Mouse (Mus musculus): ENCODE measurements at regions not wholly inside any gene's neighbourhood (a gene's known extent, or its start where the extent isn't known, plus 50 kb on each side); places are given as distances from the start of the nearest gene placed in this dataset.

- in situ Hi-C loops (cut with MboI; ENCODE audit: low sequenced_read_pairs) = no loop called here
Measured at GRCm38 (mm10) chr5:77494601-77495000, 86.8 kb upstream of the Igfbp7 start.

- in situ Hi-C loops (cut with MboI; ENCODE audit: low sequenced_read_pairs) = no loop called here
Measured at GRCm38 (mm10) chr5:77488969-77489368, 81.1 kb upstream of the Igfbp7 start.

GRCm38 (mm10) chr5:77487837-77488827 is 80.3 kb upstream of the Igfbp7 start:
- in situ Hi-C loops (cut with MboI; ENCODE audit: low sequenced_read_pairs) = no loop called here

- in situ Hi-C loops (cut with MboI; ENCODE audit: low sequenced_read_pairs) = no loop called here
Measured at GRCm38 (mm10) chr5:77483053-77483717, 75.3 kb upstream of the Igfbp7 start.

GRCm38 (mm10) chr5:77481811-77482210 is 74.0 kb upstream of the Igfbp7 start:
- in situ Hi-C loops (cut with MboI; ENCODE audit: low sequenced_read_pairs) = no loop called here

- in situ Hi-C loops (cut with MboI; ENCODE audit: low sequenced_read_pairs) = no loop called here
Measured at GRCm38 (mm10) chr5:77477794-77478193, 70.0 kb upstream of the Igfbp7 start.

GRCm38 (mm10) chr5:77473896-77474486 is 66.2 kb upstream of the Igfbp7 start:
- in situ Hi-C loops (cut with MboI; ENCODE audit: low sequenced_read_pairs) = no loop called here

GRCm38 (mm10) chr5:77469236-77469766 is 61.5 kb upstream of the Igfbp7 start:
- in situ Hi-C loops (cut with MboI; ENCODE audit: low sequenced_read_pairs) = loop anchor here (10.0 kb wide), 1 partner anchor 114 kb away; no protein-coding TSS in a partner anchor

- in situ Hi-C loops (cut with MboI; ENCODE audit: low sequenced_read_pairs) = loop anchor here (10.0 kb wide), 1 partner anchor 114 kb away; no protein-coding TSS in a partner anchor
Measured at GRCm38 (mm10) chr5:77468467-77468866, 60.6 kb upstream of the Igfbp7 start.

GRCm38 (mm10) chr5:77464851-77465548 is 57.2 kb upstream of the Igfbp7 start:
- in situ Hi-C loops (cut with MboI; ENCODE audit: low sequenced_read_pairs) = loop anchor here (10.0 kb wide), 1 partner anchor 110 kb away; no protein-coding TSS in a partner anchor

GRCm38 (mm10) chr5:77459896-77460717 is 52.3 kb upstream of the Igfbp7 start:
- in situ Hi-C loops (cut with MboI; ENCODE audit: low sequenced_read_pairs) = loop anchor here (10.0 kb wide), 1 partner anchor 105 kb away; no protein-coding TSS in a partner anchor

Measured in CH12F3 (cell line).